Mouse (Mus musculus): ENCODE data around the gene Gm13128. TPM values are rescaled to one million over a fixed set of nuclear protein-coding genes. Genes with fewer than 3 reads are reported as not detected.
"Not testable (repeated sequence)": the region's sequence is repeated elsewhere in the genome, so short reads cannot be mapped to it uniquely, and the experiment has no call there.

Gene Gm13128
- polyA plus RNA-seq (2015; fragmentation: Nextera tagmentation; extraction: Ambion mirVana) = not detected in 2 replicates

DNA sequence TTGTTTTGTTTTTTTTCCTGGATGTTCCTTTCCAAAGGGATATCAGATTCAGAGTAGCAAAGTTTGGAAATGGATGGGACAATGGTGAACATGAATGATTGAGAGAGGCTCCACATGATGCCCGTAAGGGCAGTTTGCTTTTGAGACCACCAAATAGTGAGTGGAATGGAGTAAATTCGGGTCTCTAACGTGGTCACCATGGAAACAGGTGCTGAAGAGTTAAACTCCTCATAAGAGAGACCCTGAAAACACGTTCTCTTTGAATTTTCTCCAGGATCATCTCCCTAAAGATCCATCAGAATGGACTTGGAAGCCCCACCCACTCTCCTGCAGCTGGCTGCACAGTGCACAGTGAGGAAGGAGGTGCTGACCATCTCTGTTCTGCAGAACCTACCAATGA lies at the start of gene Gm13128:
TSS of gene Gm13128 (plus strand) at position 301 of the 400 bp plus-strand sequence.
- not testable (repeated sequence) for H3K4me1 ChIP-seq (replicated peaks); H3K27me3 ChIP-seq; H3K4me3 ChIP-seq; ATAC-seq (replicated peaks; ENCODE audit: insufficient number of reproducible peaks, insufficient read depth, low FRiP score, low read depth); H3K27ac ChIP-seq; H3K9me3 ChIP-seq (replicated peaks); H3K4me2 ChIP-seq; H3K36me3 ChIP-seq; H3K9ac ChIP-seq
- 51% methylated on average over 4 of the region's 4 CpGs for WGBS

DNA sequence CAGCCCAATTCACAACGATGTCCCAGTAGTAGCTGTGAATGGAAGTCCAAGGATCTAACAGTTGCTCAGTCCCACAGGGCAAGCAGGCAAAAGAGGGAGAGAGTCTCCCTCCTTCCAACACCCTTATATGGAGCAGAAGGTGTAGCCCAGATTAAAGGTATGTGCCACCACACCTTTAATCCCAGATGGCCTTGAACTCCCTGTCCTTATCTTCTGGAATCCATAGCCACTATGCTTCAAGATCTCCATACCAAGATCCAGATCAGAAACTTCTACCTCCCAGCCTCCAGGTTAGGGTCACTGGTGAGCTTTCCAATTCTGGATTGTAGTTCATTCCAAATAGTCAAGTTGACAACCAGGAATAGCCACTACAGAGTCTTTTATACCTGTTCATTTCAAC lies 49.7 kb upstream of the Gm13128 start, which contains the start of gene Pramel5:
TSS of gene Pramel5 (minus strand) at position 101 of the 400 bp plus-strand sequence.
- not testable (repeated sequence) for H3K27ac ChIP-seq; H3K4me1 ChIP-seq (replicated peaks); ATAC-seq (replicated peaks; ENCODE audit: insufficient number of reproducible peaks, insufficient read depth, low FRiP score, low read depth); H3K9ac ChIP-seq; H3K36me3 ChIP-seq; H3K9me3 ChIP-seq (replicated peaks); H3K4me2 ChIP-seq; H3K27me3 ChIP-seq; H3K4me3 ChIP-seq
- WGBS = 61% methylated on average over 1 of the region's 1 CpGs

DNA sequence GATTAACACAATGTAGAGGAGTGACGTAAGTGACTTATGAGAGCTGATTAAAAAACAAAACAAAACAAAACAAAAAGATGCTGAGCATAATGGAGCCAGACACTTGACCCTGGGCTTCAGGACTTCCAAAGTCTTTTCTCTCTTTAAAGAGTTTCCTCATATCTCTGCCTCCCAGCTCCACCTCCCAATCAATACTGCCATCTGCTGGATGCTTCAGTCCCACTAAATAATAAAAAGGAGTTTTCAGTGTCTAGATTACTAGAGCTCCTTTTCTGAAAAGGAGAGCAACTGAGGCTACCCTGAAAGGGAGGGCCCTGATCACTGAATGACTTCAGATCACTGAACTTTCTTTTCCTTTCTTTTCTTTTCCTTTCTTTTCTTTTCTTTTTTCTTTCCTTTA lies 30.6 kb upstream of the Gm13128 start:
- H3K27ac ChIP-seq; H3K36me3 ChIP-seq; H3K9ac ChIP-seq; H3K4me1 ChIP-seq (replicated peaks); H3K27me3 ChIP-seq; ATAC-seq (replicated peaks; ENCODE audit: insufficient number of reproducible peaks, insufficient read depth, low FRiP score, low read depth); H3K9me3 ChIP-seq (replicated peaks); H3K4me3 ChIP-seq; H3K4me2 ChIP-seq: not testable (repeated sequence)
- WGBS = 46% methylated on average over 1 of the region's 1 CpGs

DNA sequence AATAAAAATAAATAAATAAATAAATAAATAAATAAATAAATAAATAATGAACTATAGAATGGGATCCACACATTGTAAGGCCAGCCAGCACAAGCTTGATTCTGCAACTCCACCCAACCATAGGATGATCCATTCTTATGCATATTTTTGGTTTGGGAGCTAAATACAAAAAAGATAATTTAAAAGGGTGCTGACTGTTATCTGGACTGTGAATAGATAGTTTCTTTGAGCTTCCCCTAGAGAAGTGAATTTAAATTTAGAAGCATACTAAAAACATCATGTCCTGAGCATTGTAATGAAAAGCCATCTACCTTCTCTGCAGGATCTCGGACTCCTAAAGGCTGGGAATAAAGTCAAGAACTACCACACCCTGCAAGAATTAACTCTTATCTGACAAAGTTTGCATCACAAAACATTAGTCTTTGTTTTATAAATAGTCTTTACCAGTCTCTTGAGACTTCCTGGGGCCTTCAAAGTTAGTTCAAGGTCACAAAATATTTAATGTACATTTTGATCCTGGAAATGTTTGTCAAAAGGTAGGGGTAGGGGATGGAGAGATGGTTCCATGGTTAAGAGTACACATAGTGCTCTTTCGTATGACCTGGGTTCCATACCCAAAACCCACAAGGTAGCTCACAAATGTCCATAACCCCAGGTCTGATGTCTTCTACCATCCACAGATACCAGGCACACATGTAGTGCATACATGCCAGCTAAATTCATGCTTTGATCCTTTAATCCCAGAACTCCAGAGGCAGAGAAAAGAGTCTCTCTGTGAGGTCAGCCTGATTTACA lies 17.2 kb upstream of the Gm13128 start:
- H3K4me1 ChIP-seq (replicated peaks); H3K36me3 ChIP-seq; H3K27ac ChIP-seq; H3K9me3 ChIP-seq (replicated peaks); H3K4me2 ChIP-seq; H3K27me3 ChIP-seq; H3K9ac ChIP-seq; H3K4me3 ChIP-seq; ATAC-seq (replicated peaks; ENCODE audit: insufficient number of reproducible peaks, insufficient read depth, low FRiP score, low read depth): not testable (repeated sequence)
- 86% methylated on average over 2 of the region's 2 CpGs for WGBS

DNA sequence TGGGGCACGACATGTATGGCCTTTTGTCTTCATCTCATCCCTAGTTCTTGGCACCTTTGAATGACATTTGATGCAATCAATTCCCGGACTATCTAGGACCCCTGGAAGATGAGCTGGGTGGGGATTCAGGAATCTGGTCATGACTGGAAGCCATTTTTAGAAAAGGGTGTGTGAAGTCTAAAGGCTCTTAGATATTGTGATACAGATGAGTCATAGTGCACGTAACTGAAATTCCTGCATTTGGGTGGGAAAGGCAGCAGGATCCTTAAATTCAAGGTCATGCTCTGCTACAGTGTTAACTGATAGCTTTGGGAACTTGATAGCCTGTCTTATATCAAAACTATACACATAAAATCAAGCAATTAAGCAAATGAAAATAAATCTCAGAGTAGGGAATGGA lies 5.8 kb downstream of the Gm13128 start:
- 80% methylated on average over 2 of the region's 3 CpGs for WGBS
- not testable (repeated sequence) for H3K36me3 ChIP-seq; H3K4me2 ChIP-seq; H3K9ac ChIP-seq; H3K4me3 ChIP-seq; H3K27me3 ChIP-seq; H3K9me3 ChIP-seq (replicated peaks); H3K27ac ChIP-seq; ATAC-seq (replicated peaks; ENCODE audit: insufficient number of reproducible peaks, insufficient read depth, low FRiP score, low read depth); H3K4me1 ChIP-seq (replicated peaks)

DNA sequence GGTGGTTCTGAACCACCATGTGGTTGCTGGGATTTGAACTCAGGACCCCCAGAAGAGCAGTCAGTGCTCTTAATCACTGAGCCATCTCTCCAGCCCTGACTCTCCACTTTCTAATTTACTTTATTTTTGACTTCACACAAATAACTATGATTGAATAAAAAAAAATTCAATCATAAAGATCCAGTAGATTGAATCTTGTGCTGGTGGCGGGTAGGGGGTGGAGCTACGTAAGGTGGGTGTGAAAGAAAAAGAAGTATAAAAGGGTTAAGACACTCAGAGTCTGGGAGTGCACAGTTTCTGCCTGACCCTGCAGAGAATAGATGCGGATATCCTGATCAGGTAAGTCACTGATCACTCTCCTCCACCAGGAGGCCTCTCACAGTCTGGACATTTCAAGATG lies 27.6 kb downstream of the Gm13128 start, which contains the start of gene Gm13119:
TSS of gene Gm13119 (plus strand) at position 301 of the 400 bp plus-strand sequence.
- H3K4me2 ChIP-seq; H3K4me3 ChIP-seq; H3K27ac ChIP-seq; H3K27me3 ChIP-seq; H3K36me3 ChIP-seq; H3K4me1 ChIP-seq (replicated peaks); H3K9ac ChIP-seq; H3K9me3 ChIP-seq (replicated peaks); ATAC-seq (replicated peaks; ENCODE audit: insufficient number of reproducible peaks, insufficient read depth, low FRiP score, low read depth): not testable (repeated sequence)
- 87% methylated on average over 3 of the region's 3 CpGs for WGBS

DNA sequence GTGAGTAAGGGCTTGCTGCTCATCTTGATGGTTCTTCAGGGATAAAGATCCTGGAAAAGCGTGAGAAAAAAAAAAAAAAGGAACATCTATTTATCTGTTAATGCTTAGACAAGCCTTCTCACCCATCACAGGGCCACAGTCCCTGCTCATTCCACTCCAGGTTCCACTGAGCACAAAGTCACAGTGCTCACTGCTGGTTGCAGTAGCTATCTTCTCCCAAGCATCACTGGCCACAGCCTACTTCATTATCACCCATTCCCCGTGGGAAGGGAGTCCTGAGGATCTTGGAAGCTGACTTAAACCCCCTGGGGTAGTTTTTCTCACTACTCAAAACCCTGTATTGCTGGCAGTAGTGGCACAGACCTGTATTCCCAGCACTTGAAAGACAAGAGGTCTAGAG lies 47.9 kb downstream of the Gm13128 start, which contains the start of gene Pramef20:
TSS of gene Pramef20 (minus strand) at position 23 of the 400 bp plus-strand sequence.
- no peak for ATAC-seq (replicated peaks; ENCODE audit: insufficient number of reproducible peaks, insufficient read depth, low FRiP score, low read depth)
- no peaks in the 10 kb centered on the region for H3K36me3 ChIP-seq
- 43% methylated on average over 2 of the region's 2 CpGs for WGBS

More for the DNA sequence above, 47.9 kb downstream of the Gm13128 start, which contains the start of gene Pramef20:
- Histone ChIP-seq H3K4me3 (no peak within 1 kb of the TSS), H3K27me3 (no peaks in the 10 kb centered on the region), H3K9me3 (replicated peaks) (no peaks in the 10 kb centered on the region), H3K9ac (no peak within 1 kb of the TSS), H3K27ac (no peak within 1 kb of the TSS), H3K4me2 (no peak within 1 kb of the TSS), H3K4me1 (replicated peaks) (no peaks in the 10 kb centered on the region)

Other genes with a start within 250 kb of the Gm13128 start
- gene Gm13102, start 223.8 kb upstream of the Gm13128 start, polyA plus RNA-seq (2015; fragmentation: Nextera tagmentation; extraction: Ambion mirVana) = not detected in 2 replicates
- not detected in 2 replicates for gene Oog3, start 167.6 kb upstream of the Gm13128 start, polyA plus RNA-seq (2015; fragmentation: Nextera tagmentation; extraction: Ambion mirVana)
- gene Oog2, start 139.5 kb upstream of the Gm13128 start, polyA plus RNA-seq (2015; fragmentation: Nextera tagmentation; extraction: Ambion mirVana) = not detected in 2 replicates
- not detected in 2 replicates for gene C87977, start 116.9 kb upstream of the Gm13128 start, polyA plus RNA-seq (2015; fragmentation: Nextera tagmentation; extraction: Ambion mirVana)
- gene Pramel5, start 49.8 kb upstream of the Gm13128 start, polyA plus RNA-seq (2015; fragmentation: Nextera tagmentation; extraction: Ambion mirVana) = not detected in 2 replicates
- gene Gm13119, start 27.7 kb downstream of the Gm13128 start, polyA plus RNA-seq (2015; fragmentation: Nextera tagmentation; extraction: Ambion mirVana) = not detected in 2 replicates
- not detected in 2 replicates for gene Pramef20, start 47.7 kb downstream of the Gm13128 start, polyA plus RNA-seq (2015; fragmentation: Nextera tagmentation; extraction: Ambion mirVana)
- gene Pramef12, start 78.2 kb downstream of the Gm13128 start, polyA plus RNA-seq (2015; fragmentation: Nextera tagmentation; extraction: Ambion mirVana) = 0.16 TPM in 1 of 2 replicates, not detected in the other
- not detected in 2 replicates for gene 1700012P22Rik, start 108.5 kb downstream of the Gm13128 start, polyA plus RNA-seq (2015; fragmentation: Nextera tagmentation; extraction: Ambion mirVana)
- not detected in 2 replicates for gene Gm9944, start 123.1 kb downstream of the Gm13128 start, polyA plus RNA-seq (2015; fragmentation: Nextera tagmentation; extraction: Ambion mirVana)
- not detected in 2 replicates for gene Aadacl3, start 133.5 kb downstream of the Gm13128 start, polyA plus RNA-seq (2015; fragmentation: Nextera tagmentation; extraction: Ambion mirVana)
- gene 9430007A20Rik, start 189.6 kb downstream of the Gm13128 start, polyA plus RNA-seq (2015; fragmentation: Nextera tagmentation; extraction: Ambion mirVana) = not detected in 2 replicates
- not detected in 2 replicates for gene Gm13124, start 234.9 kb downstream of the Gm13128 start, polyA plus RNA-seq (2015; fragmentation: Nextera tagmentation; extraction: Ambion mirVana)